8 mouse cellular contexts compared by ENCODE assay signal in genomic region chr11:58939088-58939439, GRCm38 (mm10). TPM values are rescaled to one million over a fixed set of nuclear protein-coding genes. Genes with fewer than 3 reads are reported as not detected.
DNase-seq lines count a peak whose midpoint lies in the region; ATAC-seq and TF ChIP-seq lines count a peak whose summit lies in the region.

No protein-coding gene starts in this region.

- peaks cover 16% of the 10 kb centered on the region for H3K79me2 ChIP-seq in myocyte (ENCODE audit: control insufficient read depth, insufficient read depth)

- no peaks in the 10 kb centered on the region; the same call in 1 of the 2 replicates for H3K4me1 ChIP-seq in kidney, postnatal 0 days (replicated peaks; ENCODE audit: insufficient read depth, low read length)
- peaks cover 13% of the 10 kb centered on the region for H3K4me1 ChIP-seq in embryonic facial prominence, embryonic 12.5 days
- H3K4me1 ChIP-seq in intestine, embryonic 14.5 days (replicated peaks; ENCODE audit: control insufficient read depth, insufficient read depth, low read length), result peaks cover 18% of the 10 kb centered on the region

- 7% methylated on average over 6 of the region's 6 CpGs for WGBS in kidney, postnatal 0 days
- WGBS in embryonic facial prominence, embryonic 12.5 days, result 22% methylated on average over 6 of the region's 6 CpGs
- 14% methylated on average over 6 of the region's 6 CpGs for WGBS in intestine, embryonic 14.5 days

- H3K4me2 ChIP-seq in kidney, postnatal 0 days (ENCODE audit: low read length), result peak overlapping the region; percentile 94
- peak overlapping the region; percentile 92 for H3K4me2 ChIP-seq in embryonic facial prominence, embryonic 12.5 days (replicated peaks)
- H3K4me2 ChIP-seq in intestine, embryonic 14.5 days (ENCODE audit: low read length), result peak overlapping the region; percentile 88
- peak overlapping the region; percentile 79 for H3K4me2 ChIP-seq in myocyte (ENCODE audit: low read depth)

- no peak for TF ChIP-seq CTCF in kidney, postnatal 0 days (IDR thresholded peaks at IDR 0.05; ENCODE audit: low read depth)

- DNase-seq in kidney, postnatal 0 days (ENCODE audit: low spot score), result no peak
- DNase-seq in kidney, postnatal 25 days, result no peak
- no peak for DNase-seq in intestine, embryonic 14.5 days (ENCODE audit: low spot score)
- DNase-seq in cerebellum, postnatal 10 days, result no peak
- no peak for DNase-seq in spleen, adult 18-20 months

- H3K27ac ChIP-seq in kidney, postnatal 0 days, result peak overlapping the region; percentile 93
- peak overlapping the region; percentile 90 for H3K27ac ChIP-seq in embryonic facial prominence, embryonic 12.5 days
- peak overlapping the region; percentile 89 for H3K27ac ChIP-seq in intestine, embryonic 14.5 days (ENCODE audit: low read depth)

- no peak for ATAC-seq in kidney, postnatal 0 days (replicated peaks; ENCODE audit: low FRiP score, low read depth)
- ATAC-seq in embryonic facial prominence, embryonic 12.5 days (ENCODE audit: insufficient number of reproducible peaks, insufficient read depth, low FRiP score, low TSS enrichment), result no peak
- peak; percentile 3; the same call in 1 of the 2 replicates for ATAC-seq in intestine, embryonic 14.5 days (replicated peaks; ENCODE audit: low FRiP score, low TSS enrichment, low read depth)
- ATAC-seq in activated CD4-positive, CD25-positive, alpha-beta regulatory T cell, adult 4 months, result no peak

- H3K9me3 ChIP-seq in kidney, postnatal 0 days (replicated peaks; ENCODE audit: low read length), result no peaks in the 10 kb centered on the region
- H3K9me3 ChIP-seq in embryonic facial prominence, embryonic 12.5 days, result no peaks in the 10 kb centered on the region
- H3K9me3 ChIP-seq in intestine, embryonic 14.5 days (ENCODE audit: control insufficient read depth, low read length), result no peaks in the 10 kb centered on the region

- H3ac ChIP-seq in myocyte (ENCODE audit: control insufficient read depth, insufficient read length), result peak overlapping the region; percentile 93

- peak overlapping the region; percentile 89; the same call in 1 of the 2 replicates for H3K9ac ChIP-seq in kidney, postnatal 0 days (ENCODE audit: low read depth, low read length)
- H3K9ac ChIP-seq in embryonic facial prominence, embryonic 12.5 days, result peak overlapping the region; percentile 99; the same call in 1 of the 2 replicates
- peak overlapping the region; percentile 96 for H3K9ac ChIP-seq in intestine, embryonic 14.5 days (ENCODE audit: low read length)

- H3K4me3 ChIP-seq in kidney, postnatal 0 days (replicated peaks; ENCODE audit: low read depth, low read length), result peak overlapping the region; percentile 93; the same call in 1 of the 2 replicates
- peak overlapping the region; percentile 95 for H3K4me3 ChIP-seq in embryonic facial prominence, embryonic 12.5 days
- H3K4me3 ChIP-seq in intestine, embryonic 14.5 days (ENCODE audit: low read depth, low read length), result peak overlapping the region; percentile 95
- peak overlapping the region; percentile 83 for H3K4me3 ChIP-seq in myocyte

- no peak for TF ChIP-seq POLR2A in myocyte (IDR thresholded peaks at IDR 0.05; ENCODE audit: insufficient read length, low read depth)

- peaks cover under 1% of the 10 kb centered on the region; the same call in 1 of the 2 replicates for H3K36me3 ChIP-seq in kidney, postnatal 0 days (ENCODE audit: insufficient read depth, low read length)
- H3K36me3 ChIP-seq in embryonic facial prominence, embryonic 12.5 days, result peaks cover 25% of the 10 kb centered on the region
- H3K36me3 ChIP-seq in intestine, embryonic 14.5 days (ENCODE audit: control insufficient read depth, insufficient read depth, low read length), result peaks cover 27% of the 10 kb centered on the region
- peaks cover 7% of the 10 kb centered on the region for H3K36me3 ChIP-seq in myocyte (ENCODE audit: control insufficient read depth, insufficient read depth)

- no peaks in the 10 kb centered on the region for H3K27me3 ChIP-seq in kidney, postnatal 0 days (ENCODE audit: insufficient read depth, low read length)
- no peaks in the 10 kb centered on the region for H3K27me3 ChIP-seq in embryonic facial prominence, embryonic 12.5 days
- no peaks in the 10 kb centered on the region for H3K27me3 ChIP-seq in intestine, embryonic 14.5 days (replicated peaks; ENCODE audit: control insufficient read depth, insufficient read depth, low read length)
- H3K27me3 ChIP-seq in myocyte (ENCODE audit: control insufficient read depth, insufficient read depth, insufficient read length), result peaks cover 5% of the 10 kb centered on the region

TF ChIP-seq in myocyte, 11 proteins besides CTCF, POLR2A, EP300 and RAD21:
- TF ChIP-seq USF1 (IDR thresholded peaks at IDR 0.05; ENCODE audit: low read depth) (no peak), REST (IDR thresholded peaks at IDR 0.05; ENCODE audit: insufficient read depth, insufficient read length) (no peak), POLR2AphosphoS2 (IDR thresholded peaks at IDR 0.05; ENCODE audit: insufficient read length, low read depth) (no peak)
TF ChIP-seq in myocyte: peak in this region for 0.

RNA-seq across cellular contexts. Expression of gene Rnf187, which starts 0.3 kb away (rescaled TPM):
- polyA plus RNA-seq in kidney, postnatal 0 days (2015; fragmentation: Nextera tagmentation; extraction: Ambion mirVana), result 238 and 249 TPM in 2 replicates
- 366 and 374 TPM in 2 replicates for polyA plus RNA-seq in embryonic facial prominence, embryonic 12.5 days (2016; fragmentation: Nextera tagmentation; extraction: Ambion mirVana)
- polyA plus RNA-seq in intestine, embryonic 14.5 days (2014; fragmentation: Nextera tagmentation; extraction: Ambion mirVana), result 240 and 258 TPM in 2 replicates
- polyA plus RNA-seq in myocyte (2012; fragmentation: generic; extraction: Trizol), result 197 TPM
- 10 to 100 TPM; 11.4 to 17.9 TPM for polyA plus RNA-seq in activated CD4-positive, CD25-positive, alpha-beta regulatory T cell, adult 4 months (2017; shearing (Covaris generic))

RNA-seq across cellular contexts. Expression of gene Hist3h2ba, which starts 9.7 kb away (rescaled TPM):
- 43.9 and 45.8 TPM in 2 replicates for polyA plus RNA-seq in kidney, postnatal 0 days (2015; fragmentation: Nextera tagmentation; extraction: Ambion mirVana)
- polyA plus RNA-seq in embryonic facial prominence, embryonic 12.5 days (2016; fragmentation: Nextera tagmentation; extraction: Ambion mirVana), result 52.7 and 70.4 TPM in 2 replicates
- 24.9 and 26.3 TPM in 2 replicates for polyA plus RNA-seq in intestine, embryonic 14.5 days (2014; fragmentation: Nextera tagmentation; extraction: Ambion mirVana)
- polyA plus RNA-seq in myocyte (2012; fragmentation: generic; extraction: Trizol), result 0.88 TPM
- polyA plus RNA-seq in activated CD4-positive, CD25-positive, alpha-beta regulatory T cell, adult 4 months (2017; shearing (Covaris generic)), result 1 to 10 TPM; 1.8 to 4.2 TPM

RNA-seq across cellular contexts. Expression of gene Hist3h2a, which starts 15.4 kb away (rescaled TPM):
- polyA plus RNA-seq in kidney, postnatal 0 days (2015; fragmentation: Nextera tagmentation; extraction: Ambion mirVana), result 40.9 and 41.2 TPM in 2 replicates
- 36.3 and 40.0 TPM in 2 replicates for polyA plus RNA-seq in embryonic facial prominence, embryonic 12.5 days (2016; fragmentation: Nextera tagmentation; extraction: Ambion mirVana)
- polyA plus RNA-seq in intestine, embryonic 14.5 days (2014; fragmentation: Nextera tagmentation; extraction: Ambion mirVana), result 28.7 and 30.3 TPM in 2 replicates
- 24.4 TPM for polyA plus RNA-seq in myocyte (2012; fragmentation: generic; extraction: Trizol)
- polyA plus RNA-seq in activated CD4-positive, CD25-positive, alpha-beta regulatory T cell, adult 4 months (2017; shearing (Covaris generic)), result 1 to 10 TPM; 3.5 to 5.4 TPM

RNA-seq across cellular contexts. Expression of gene Trim17, which starts 15.4 kb away (rescaled TPM):
- polyA plus RNA-seq in kidney, postnatal 0 days (2015; fragmentation: Nextera tagmentation; extraction: Ambion mirVana), result 0.32 and 0.37 TPM in 2 replicates
- 0.51 and 0.55 TPM in 2 replicates for polyA plus RNA-seq in embryonic facial prominence, embryonic 12.5 days (2016; fragmentation: Nextera tagmentation; extraction: Ambion mirVana)
- polyA plus RNA-seq in intestine, embryonic 14.5 days (2014; fragmentation: Nextera tagmentation; extraction: Ambion mirVana), result 0.24 and 0.28 TPM in 2 replicates
- 0.64 TPM for polyA plus RNA-seq in myocyte (2012; fragmentation: generic; extraction: Trizol)
- under 1 TPM; 0.17 to 0.20 TPM for polyA plus RNA-seq in activated CD4-positive, CD25-positive, alpha-beta regulatory T cell, adult 4 months (2017; shearing (Covaris generic))

RNA-seq across cellular contexts. Expression of gene Btnl10, which starts 21.4 kb away (rescaled TPM):
- 0.16 TPM in 1 of 2 replicates, not detected in the other for polyA plus RNA-seq in kidney, postnatal 0 days (2015; fragmentation: Nextera tagmentation; extraction: Ambion mirVana)
- polyA plus RNA-seq in embryonic facial prominence, embryonic 12.5 days (2016; fragmentation: Nextera tagmentation; extraction: Ambion mirVana), result not detected in 2 replicates
- 0.05 TPM in 1 of 2 replicates, not detected in the other for polyA plus RNA-seq in intestine, embryonic 14.5 days (2014; fragmentation: Nextera tagmentation; extraction: Ambion mirVana)
- not detected for polyA plus RNA-seq in myocyte (2012; fragmentation: generic; extraction: Trizol)
- not detected for polyA plus RNA-seq in activated CD4-positive, CD25-positive, alpha-beta regulatory T cell, adult 4 months (2017; shearing (Covaris generic))

Comparison
In these comparisons a context has a peak if more than half of its experiments do, and no peak if none do; other contexts are left out.
1. RNA of gene Rnf187, which starts 0.3 kb away (polyA plus RNA-seq): 366 to 374 TPM in embryonic facial prominence, embryonic 12.5 days, 240 to 258 TPM in intestine, embryonic 14.5 days, 238 to 249 TPM in kidney, postnatal 0 days and 197 TPM in myocyte (single experiment); 11.4 to 17.9 TPM in activated CD4-positive, CD25-positive, alpha-beta regulatory T cell, adult 4 months; every median in the first group is over 10 times any median in the second.
2. Peak in every context shown above with its lines, with median percentiles within 50 percentile points of each other: H3K27ac ChIP-seq, H3K4me2 ChIP-seq, H3K4me3 ChIP-seq and H3K9ac ChIP-seq.